Mouse (Mus musculus): ENCODE results near the gene Mia3.
A peak's percentile ranks its signal among the peaks of the same experiment; 100 is the strongest.

- TF ChIP-seq CTCF (IDR thresholded peaks at IDR 0.05; ENCODE audit: control insufficient read depth, insufficient read depth, low read length), result peak; percentile 24; the same call in 1 of the 2 replicates
- no peak; the same call in 1 of the 2 replicates for TF ChIP-seq POLR2A (IDR thresholded peaks at IDR 0.05; ENCODE audit: borderline replicate concordance, control insufficient read depth, low read depth, low read length)
Measured at GRCm38 (mm10) chr1:183369427-183370014, at the start of gene Mia3.

Measured in bone marrow, adult 2 months (tissue).